Mouse (Mus musculus) frontal cortex, adult 2 months (tissue): ENCODE data around the gene Coro7. TPM values are rescaled to one million over a fixed set of nuclear protein-coding genes. Genes with fewer than 3 reads are reported as not detected.

Experiments used
- DNase-seq, 2 experiments: peaks; one replicate each; pipeline ENCODE4 v3.0.0; 2022; ENCODE audit warnings: low spot score in 1 of 2; ENCODE audit errors: extremely low spot score in 1 of 2
- polyA plus RNA-seq: library from polyadenylated mRNA; depleted of rRNA; stranded (reverse); fragments of >200 nt; gene quantifications from 2 replicates; pipeline ENCODE4 v1.2.3, GENCODE M21; 2012

Gene Coro7
- polyA plus RNA-seq, 1 experiment, result 100 TPM

- DNase-seq, result peak; percentile 87 to 94
These were observed 55.0 kb downstream of the Coro7 start, which contains the start of gene Pam16 for GRCm38 (mm10) chr16:4624481-4625110. Pam16 (minus strand) TSS chr16:4624988.

GRCm38 (mm10) chr16:4624074-4624473, 55.5 kb downstream of the Coro7 start:
- no peak for DNase-seq

- no peak for DNase-seq
These were observed 62.7 kb downstream of the Coro7 start for GRCm38 (mm10) chr16:4616829-4617228.

- DNase-seq, result no peak
These were observed 64.3 kb downstream of the Coro7 start for GRCm38 (mm10) chr16:4615297-4615696.

GRCm38 (mm10) chr16:4614639-4615038, 64.9 kb downstream of the Coro7 start:
- DNase-seq, result no peak

- DNase-seq, result no peak
These were observed 65.8 kb downstream of the Coro7 start for GRCm38 (mm10) chr16:4613736-4614135.

- no peak for DNase-seq
These were observed 67.9 kb downstream of the Coro7 start for GRCm38 (mm10) chr16:4611676-4612075.

GRCm38 (mm10) chr16:4611193-4611592, 68.4 kb downstream of the Coro7 start:
- no peak for DNase-seq

- DNase-seq, result no peak
These were observed 71.0 kb downstream of the Coro7 start for GRCm38 (mm10) chr16:4608532-4609059.

- DNase-seq, result peak; percentile 66 to 88
These were observed 71.6 kb downstream of the Coro7 start for GRCm38 (mm10) chr16:4607818-4608531.

- peak in 1 of 2 experiments; percentile 53 for DNase-seq
These were observed 73.0 kb downstream of the Coro7 start for GRCm38 (mm10) chr16:4606431-4607084.

- DNase-seq, result no peak
These were observed 74.0 kb downstream of the Coro7 start for GRCm38 (mm10) chr16:4605514-4606131.

- DNase-seq, result no peak
These were observed 75.2 kb downstream of the Coro7 start for GRCm38 (mm10) chr16:4604293-4604837.

- no peak for DNase-seq
These were observed 76.1 kb downstream of the Coro7 start for GRCm38 (mm10) chr16:4603453-4603837.

- no peak for DNase-seq
These were observed 76.7 kb downstream of the Coro7 start for GRCm38 (mm10) chr16:4602766-4603452.

- DNase-seq, result no peak
These were observed 77.4 kb downstream of the Coro7 start for GRCm38 (mm10) chr16:4602189-4602588.

- DNase-seq, result no peak
These were observed 78.8 kb downstream of the Coro7 start for GRCm38 (mm10) chr16:4600701-4601310.

GRCm38 (mm10) chr16:4599616-4600015, 80.0 kb downstream of the Coro7 start:
- no peak for DNase-seq

GRCm38 (mm10) chr16:4598891-4599543, 80.6 kb downstream of the Coro7 start:
- no peak for DNase-seq
